Mouse (Mus musculus) olfactory bulb, adult 2 months (tissue): ENCODE results near the gene Pik3r6. TPM values are rescaled to one million over a fixed set of nuclear protein-coding genes. Genes with fewer than 3 reads are reported as not detected.
A peak's percentile ranks its signal among the peaks of the same experiment; 100 is the strongest.

ENCODE experiments used
- H3K27ac ChIP-seq: fragments of 200-500 bp; 2 replicates; pipeline ENCODE4 v1.5.1; 2012; ENCODE audit warnings: low read depth, low read length; ENCODE audit not compliant: insufficient read depth
- H3K4me1 ChIP-seq: fragments of 200-500 bp; 2 replicates; pipeline ENCODE4 v1.6.1; 2012; ENCODE audit warnings: low read length; ENCODE audit not compliant: control insufficient read depth, insufficient read depth
- H3K4me3 ChIP-seq: fragments of 200-500 bp; 2 replicates; pipeline ENCODE4 v1.5.1; 2012; ENCODE audit warnings: mild to moderate bottlenecking, low read depth, low read length, moderate library complexity; ENCODE audit not compliant: insufficient read depth
- CTCF ChIP-seq: fragments of 200-500 bp; IDR thresholded peaks from 2 replicates; pipeline ENCODE4 v1.5.1; 2012; ENCODE audit warnings: low read depth, mild to moderate bottlenecking, low read length, moderate library complexity; ENCODE audit not compliant: insufficient read depth
- POLR2A ChIP-seq: fragments of 200-500 bp; IDR thresholded peaks from 2 replicates; pipeline ENCODE4 v1.6.1; 2012; ENCODE audit warnings: mild to moderate bottlenecking, low read depth, low read length, moderate library complexity; ENCODE audit not compliant: insufficient read depth
- WGBS: fragments of 180-500 bp; shearing (Covaris S2); methylation state at CpG from one replicate; pipeline ENCODE4 v1.1.7; 2018; 5-methylcytosine and 5-hydroxymethylcytosine counted together
- polyA plus RNA-seq: library from polyadenylated mRNA; stranded (reverse); fragments of >200 nt; gene quantifications from 2 replicates; pipeline ENCODE4 v1.2.4, GENCODE M21; 2012; ENCODE audit warnings: low replicate concordance; ENCODE audit not compliant: missing spikeins, insufficient read depth, insufficient read length

Gene Pik3r6
- not detected in 2 replicates for polyA plus RNA-seq

- WGBS, result 90% methylated on average over 8 of the region's 8 CpGs
- peak within 1 kb of the TSS; percentile 21; the same call in 1 of the 2 replicates for H3K4me3 ChIP-seq
- no peak within 1 kb of the TSS for H3K27ac ChIP-seq
- TF ChIP-seq CTCF (no peak), POLR2A (no peak)
- H3K4me1 ChIP-seq, result peaks cover 7% of the 10 kb centered on the region; the same call in 1 of the 2 replicates
Measured at GRCm38 (mm10) chr11:68502902-68503629, at the start of gene Pik3r6. Pik3r6 (plus strand) TSS chr11:68503019.

DNA sequence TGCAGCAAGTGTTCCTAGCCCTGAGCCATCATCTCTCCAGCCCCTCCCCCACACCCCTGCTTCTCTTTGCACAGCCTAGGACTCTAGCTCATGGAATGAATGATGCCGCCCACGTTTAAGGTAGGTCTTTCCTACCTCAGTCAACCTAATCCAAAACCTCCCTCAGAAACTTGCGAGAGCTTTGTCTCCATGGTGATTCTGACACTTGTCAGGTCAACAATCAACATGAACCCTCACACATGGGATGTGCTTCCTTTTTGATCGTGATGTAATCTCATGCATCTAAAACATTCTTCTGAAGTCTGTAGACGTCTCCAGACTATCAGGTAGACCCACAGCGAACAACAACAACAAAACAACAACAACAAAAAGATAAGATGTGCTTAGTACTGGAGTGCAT, 49.5 kb upstream of the Pik3r6 start:
- TF ChIP-seq POLR2A (no peak), CTCF (no peak)
- H3K4me1 ChIP-seq, result peaks cover 3% of the 10 kb centered on the region; the same call in 1 of the 2 replicates
- no peak overlapping the region for H3K27ac ChIP-seq
- 82% methylated on average over 6 of the region's 6 CpGs for WGBS
- H3K4me3 ChIP-seq, result no peak overlapping the region

DNA sequence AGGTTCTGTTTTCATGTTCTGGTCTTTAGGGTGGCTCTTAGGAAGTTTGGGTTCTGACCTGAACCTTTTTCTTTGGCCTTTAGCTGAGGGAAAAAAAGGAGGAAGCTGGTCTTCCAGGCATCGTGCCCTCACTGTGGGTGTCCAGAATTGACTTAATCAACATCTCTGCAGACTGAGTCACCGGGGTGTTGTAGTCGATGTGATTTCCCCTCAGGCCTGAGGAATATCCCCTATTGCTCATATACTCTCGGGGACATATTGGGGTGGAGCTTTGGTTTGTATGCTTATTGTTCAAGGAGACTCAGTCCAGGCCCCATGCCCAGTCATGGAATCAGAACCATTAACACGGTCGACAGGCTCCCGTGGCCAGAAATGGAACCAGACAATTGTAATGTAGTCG, 44.7 kb upstream of the Pik3r6 start:
- 57% methylated on average over 8 of the region's 8 CpGs for WGBS
- Histone ChIP-seq H3K4me1 (no peaks in the 10 kb centered on the region), H3K27ac (no peak overlapping the region), H3K4me3 (no peak overlapping the region)
- TF ChIP-seq POLR2A (no peak), CTCF (no peak)

DNA sequence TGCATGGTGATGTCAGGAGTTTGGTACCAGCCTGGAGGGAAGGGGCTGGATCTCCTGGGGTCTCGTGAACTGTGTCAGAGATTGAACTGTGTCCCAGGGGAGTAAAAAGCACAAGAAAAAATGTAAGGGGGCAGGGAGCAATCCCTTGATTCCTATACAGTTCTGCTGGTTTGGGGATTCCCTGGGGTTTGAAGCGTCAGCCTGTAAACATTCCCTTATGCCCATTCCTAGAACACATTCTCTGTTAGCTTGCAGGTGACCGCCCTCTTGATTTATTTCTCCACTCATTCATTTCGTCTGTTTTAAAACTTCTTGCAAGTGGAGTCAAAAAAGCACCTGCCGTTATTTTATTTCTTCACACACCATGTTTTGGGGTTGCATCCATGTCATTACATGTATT, 43.8 kb upstream of the Pik3r6 start:
- 85% methylated on average over 5 of the region's 5 CpGs for WGBS
- Histone ChIP-seq H3K4me3 (no peak overlapping the region), H3K27ac (no peak overlapping the region), H3K4me1 (no peaks in the 10 kb centered on the region)
- TF ChIP-seq POLR2A (no peak), CTCF (no peak)

DNA sequence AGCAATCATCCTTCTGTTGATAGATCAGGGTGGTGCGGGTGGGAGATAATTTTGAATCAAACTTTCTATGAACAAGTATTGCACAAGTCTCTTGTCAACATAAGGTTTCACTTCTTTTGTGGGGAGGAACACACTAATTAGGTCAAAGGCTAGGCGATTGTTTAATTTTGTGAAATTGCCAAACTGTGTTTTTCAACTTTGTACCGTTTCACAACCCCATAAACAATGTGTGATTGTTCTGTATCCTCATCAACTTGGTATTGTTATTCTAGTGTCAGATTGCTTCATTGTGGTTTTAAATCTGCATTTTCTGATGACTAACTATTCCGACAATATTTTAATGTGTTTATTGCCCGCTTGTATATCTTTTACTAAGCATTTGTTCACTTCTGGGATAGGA, 43.3 kb upstream of the Pik3r6 start:
- 77% methylated on average over 5 of the region's 5 CpGs for WGBS
- TF ChIP-seq POLR2A (no peak), CTCF (no peak)
- H3K4me1 ChIP-seq, result no peaks in the 10 kb centered on the region
- H3K4me3 ChIP-seq, result no peak overlapping the region
- H3K27ac ChIP-seq, result no peak overlapping the region

GRCm38 (mm10) chr11:68462716-68463115, 40.1 kb upstream of the Pik3r6 start:
- whole genome bisulfite sequencing, result 87% methylated on average over 3 of the region's 3 CpGs
- TF ChIP-seq POLR2A, result no peak
- no peak for TF ChIP-seq CTCF
- H3K4me3 ChIP-seq, result no peak overlapping the region
- no peak overlapping the region for H3K27ac ChIP-seq
- no peaks in the 10 kb centered on the region for H3K4me1 ChIP-seq

- WGBS, result 83% methylated on average over 5 of the region's 5 CpGs
- Histone ChIP-seq H3K27ac (no peak overlapping the region), H3K4me1 (0 out of 2 replicates have a peak, but pooled peaks cover 5% of the 10 kb centered on the region), H3K4me3 (no peak overlapping the region)
- TF ChIP-seq POLR2A (no peak), CTCF (no peak)
Measured at GRCm38 (mm10) chr11:68464260-68464659, 38.6 kb upstream of the Pik3r6 start.

DNA sequence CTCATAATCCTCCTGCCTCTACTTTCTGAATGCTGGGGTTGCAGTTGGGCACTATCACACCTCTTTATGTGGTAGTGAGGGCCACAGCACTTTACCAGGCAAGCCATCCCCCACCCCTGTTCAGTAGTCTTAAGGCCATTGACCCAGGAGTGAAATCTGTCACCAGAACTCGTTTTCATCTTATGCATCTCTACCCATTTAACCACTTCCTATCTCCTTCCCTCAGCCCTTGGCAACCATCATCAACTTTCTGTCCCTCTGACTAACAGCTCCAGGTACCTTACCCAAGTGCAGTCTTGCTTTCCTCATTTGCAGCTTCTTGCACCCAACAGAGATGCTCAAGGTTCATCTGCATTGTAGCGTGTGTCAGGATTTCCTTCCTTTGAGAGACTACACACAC, 37.7 kb upstream of the Pik3r6 start:
- Histone ChIP-seq H3K4me3 (no peak overlapping the region), H3K27ac (no peak overlapping the region), H3K4me1 (0 out of 2 replicates have a peak, but pooled peaks cover 5% of the 10 kb centered on the region)
- no peak for TF ChIP-seq CTCF
- no peak for TF ChIP-seq POLR2A
- 73% methylated on average over 2 of the region's 2 CpGs for WGBS

DNA sequence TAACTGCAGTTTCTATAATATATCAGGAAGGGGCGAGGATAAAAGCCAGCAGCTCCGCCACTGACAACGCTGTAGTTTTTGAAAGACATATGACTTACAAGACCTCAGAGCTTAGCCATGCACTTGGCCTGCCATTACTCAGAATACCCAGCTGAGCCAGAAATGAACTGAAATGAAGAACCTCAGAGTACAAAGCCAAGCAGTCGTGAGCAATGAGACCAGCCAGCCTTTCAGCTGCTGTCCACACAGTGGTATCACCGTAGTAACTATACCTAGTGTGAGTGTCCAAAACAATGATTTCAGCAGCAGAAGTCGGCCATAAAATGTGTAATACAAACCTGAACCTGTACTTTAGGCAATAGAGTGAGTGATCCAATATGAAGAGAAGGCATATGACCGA, 35.4 kb upstream of the Pik3r6 start:
- no peak overlapping the region for H3K27ac ChIP-seq
- TF ChIP-seq POLR2A, result no peak
- no peak for TF ChIP-seq CTCF
- 76% methylated on average over 7 of the region's 7 CpGs for WGBS
- H3K4me1 ChIP-seq, result 0 out of 2 replicates have a peak, but pooled peaks cover 5% of the 10 kb centered on the region
- H3K4me3 ChIP-seq, result no peak overlapping the region
